Mouse (Mus musculus): ENCODE results near the gene Mvb12a. TPM values are rescaled to one million over a fixed set of nuclear protein-coding genes. Genes with fewer than 3 reads are reported as not detected.

Mvb12a gene
- polyA plus RNA-seq, 1 experiment from 2014 or later, result 62.3 TPM

DNA sequence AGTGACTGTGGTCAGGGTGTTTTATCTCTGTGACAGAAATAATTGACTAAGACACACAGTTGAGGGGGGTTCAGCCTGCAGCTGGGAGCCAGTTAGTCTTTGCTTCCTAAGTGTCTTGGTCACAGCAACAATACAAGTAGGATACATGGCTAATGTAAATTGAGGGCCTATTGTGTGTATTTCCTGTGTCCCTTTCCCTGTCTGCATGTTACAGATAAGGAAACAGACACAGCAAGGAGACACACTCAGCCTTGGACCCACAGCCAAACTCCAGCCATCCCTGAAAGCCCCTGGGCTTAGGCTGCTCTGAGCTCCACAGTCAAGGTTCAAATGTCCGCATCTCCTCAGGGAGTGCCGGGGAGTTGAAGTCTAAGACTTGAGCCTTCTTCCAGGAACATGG, 11.9 kb downstream of the Mvb12a start:
- Histone ChIP-seq H3K27ac (no peak overlapping the region), H3K27me3 (peaks cover 45% of the 10 kb centered on the region), H3K36me3 (no peaks in the 10 kb centered on the region), H3K4me2 (replicated peaks) (no peak overlapping the region), H3K4me1 (replicated peaks) (peaks cover 7% of the 10 kb centered on the region), H3K4me3 (replicated peaks) (no peak overlapping the region), H3K9ac (replicated peaks) (no peak overlapping the region), H3K9me3 (no peaks in the 10 kb centered on the region)
- WGBS, result 89% methylated on average over 2 of the region's 2 CpGs
- no peak for ATAC-seq

DNA sequence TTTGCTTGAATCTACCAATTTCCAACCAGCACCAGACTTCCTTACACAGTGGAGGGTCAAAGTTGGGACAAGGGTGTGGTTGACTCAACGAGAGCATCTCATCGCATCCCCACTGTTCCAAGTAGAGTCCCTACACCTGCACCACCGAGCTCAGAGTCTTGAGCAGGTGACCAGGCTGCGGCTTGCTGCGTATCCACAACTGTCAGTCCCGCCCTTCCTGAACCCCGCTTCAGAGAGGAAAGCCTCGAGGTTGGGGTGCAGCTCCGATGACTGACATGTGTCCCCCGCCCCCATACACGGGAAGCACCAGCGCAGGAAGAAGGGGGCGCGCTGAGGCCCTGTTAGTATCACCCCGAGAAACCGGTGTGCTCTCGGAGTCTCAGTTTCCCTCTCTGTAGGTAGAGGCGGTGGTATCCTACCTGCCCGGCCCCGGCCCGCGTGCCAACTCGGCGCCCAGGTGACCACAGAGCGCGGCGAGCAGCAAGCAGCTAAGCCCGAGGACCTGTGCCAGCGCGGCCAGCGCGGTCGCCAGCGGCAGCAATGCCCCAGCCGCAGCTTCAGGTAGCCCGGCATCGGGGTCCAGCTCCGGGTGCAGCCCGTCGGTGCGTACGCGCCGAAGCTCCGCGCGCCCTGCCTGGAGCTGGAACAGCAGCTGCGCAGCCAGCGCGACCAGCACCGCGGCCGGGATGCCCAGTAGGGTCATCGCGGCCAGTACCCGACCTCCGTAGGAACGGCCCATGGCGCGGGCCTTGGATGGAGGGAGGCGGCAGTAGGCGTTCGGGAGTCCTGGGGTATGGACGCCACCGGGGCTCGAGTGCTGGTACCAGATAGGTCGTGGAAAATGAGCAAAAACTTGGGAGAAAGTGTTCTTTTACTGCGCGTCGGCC, 15.6 kb downstream of the Mvb12a start, which contains the start of gene Tmem221:
TSS of gene Tmem221 (minus strand) at position 801 of the 887 bp plus-strand sequence.
- H3K4me2 ChIP-seq (replicated peaks), result peak within 1 kb of the TSS; percentile 39
- no peak for ATAC-seq
- no peak within 1 kb of the TSS for H3K27ac ChIP-seq
- peak within 1 kb of the TSS; percentile 23 for H3K4me3 ChIP-seq (replicated peaks)
- H3K9ac ChIP-seq (replicated peaks), result no peak within 1 kb of the TSS
- no peaks in the 10 kb centered on the region for H3K9me3 ChIP-seq
- H3K36me3 ChIP-seq, result no peaks in the 10 kb centered on the region
- peaks cover 14% of the 10 kb centered on the region for H3K4me1 ChIP-seq (replicated peaks)
- peaks cover 81% of the 10 kb centered on the region for H3K27me3 ChIP-seq
- 4% methylated on average over 70 of the region's 70 CpGs for WGBS

GRCm38 (mm10) chr8:71558958-71559690, 16.4 kb downstream of the Mvb12a start:
- Histone ChIP-seq H3K4me3 (replicated peaks) (peak overlapping the region; percentile 23), H3K4me1 (replicated peaks) (peaks cover 14% of the 10 kb centered on the region), H3K9ac (replicated peaks) (no peak overlapping the region), H3K4me2 (replicated peaks) (peak overlapping the region; percentile 39), H3K36me3 (no peaks in the 10 kb centered on the region), H3K27ac (no peak overlapping the region), H3K9me3 (peaks cover 3% of the 10 kb centered on the region; the same call in 1 of the 2 replicates), H3K27me3 (peaks cover 87% of the 10 kb centered on the region)
- no peak for ATAC-seq
- WGBS, result 2% methylated on average over 24 of the region's 24 CpGs

- H3K36me3 ChIP-seq, result no peaks in the 10 kb centered on the region
- H3K4me2 ChIP-seq (replicated peaks), result no peak overlapping the region
- H3K27ac ChIP-seq, result no peak overlapping the region
- 80% methylated on average over 3 of the region's 3 CpGs for WGBS
- H3K4me3 ChIP-seq (replicated peaks), result no peak overlapping the region
- H3K9me3 ChIP-seq, result peaks cover 4% of the 10 kb centered on the region; the same call in 1 of the 2 replicates
- peaks cover 88% of the 10 kb centered on the region for H3K27me3 ChIP-seq
- no peak overlapping the region for H3K9ac ChIP-seq (replicated peaks)
- peaks cover 14% of the 10 kb centered on the region for H3K4me1 ChIP-seq (replicated peaks)
- no peak for ATAC-seq
Measured at GRCm38 (mm10) chr8:71560071-71560470, 17.3 kb downstream of the Mvb12a start.

- Histone ChIP-seq H3K36me3 (no peaks in the 10 kb centered on the region), H3K9me3 (peaks cover 4% of the 10 kb centered on the region; the same call in 1 of the 2 replicates), H3K4me3 (replicated peaks) (no peak overlapping the region), H3K4me2 (replicated peaks) (no peak overlapping the region), H3K27me3 (peaks cover 82% of the 10 kb centered on the region), H3K4me1 (replicated peaks) (peaks cover 14% of the 10 kb centered on the region), H3K9ac (replicated peaks) (no peak overlapping the region), H3K27ac (no peak overlapping the region)
- ATAC-seq, result no peak
- 87% methylated on average over 5 of the region's 5 CpGs for WGBS
Measured at GRCm38 (mm10) chr8:71560765-71561164, 18.0 kb downstream of the Mvb12a start.

DNA sequence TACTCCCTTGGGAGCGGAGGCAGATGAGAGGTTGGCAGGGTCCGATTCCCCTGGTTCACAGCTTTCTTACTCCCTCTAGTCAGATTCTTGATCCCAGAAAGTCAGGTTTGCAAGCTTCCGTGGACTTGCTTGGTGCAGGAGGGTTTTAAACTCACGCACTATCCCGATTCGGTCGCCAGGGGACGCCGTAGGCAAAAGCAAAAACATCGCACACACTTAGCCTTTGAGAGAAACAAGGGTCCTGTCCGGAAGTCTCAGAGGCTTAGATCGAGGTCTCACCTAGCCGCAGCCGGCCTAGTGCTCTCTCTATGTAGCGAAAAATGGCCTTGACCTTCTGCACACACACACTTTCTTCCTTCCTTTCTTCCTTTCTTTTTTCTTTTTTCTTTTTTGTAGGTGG, 18.7 kb downstream of the Mvb12a start:
- H3K4me1 ChIP-seq (replicated peaks), result peaks cover 14% of the 10 kb centered on the region
- peaks cover 76% of the 10 kb centered on the region for H3K27me3 ChIP-seq
- peaks cover 4% of the 10 kb centered on the region; the same call in 1 of the 2 replicates for H3K9me3 ChIP-seq
- no peak overlapping the region for H3K9ac ChIP-seq (replicated peaks)
- 4% methylated on average over 15 of the region's 15 CpGs for WGBS
- no peak overlapping the region for H3K4me2 ChIP-seq (replicated peaks)
- H3K27ac ChIP-seq, result no peak overlapping the region
- no peak for ATAC-seq
- no peak overlapping the region for H3K4me3 ChIP-seq (replicated peaks)
- no peaks in the 10 kb centered on the region for H3K36me3 ChIP-seq

- H3K4me2 ChIP-seq (replicated peaks), result peak overlapping the region; percentile 43
- peaks cover 70% of the 10 kb centered on the region for H3K27me3 ChIP-seq
- WGBS, result 2% methylated on average over 33 of the region's 33 CpGs
- ATAC-seq, result peak; percentile 67
- no peak overlapping the region; the same call in 1 of the 2 replicates for H3K9ac ChIP-seq (replicated peaks)
- H3K4me3 ChIP-seq (replicated peaks), result peak overlapping the region; percentile 28
- H3K4me1 ChIP-seq (replicated peaks), result peaks cover 14% of the 10 kb centered on the region
- H3K27ac ChIP-seq, result no peak overlapping the region
- H3K36me3 ChIP-seq, result no peaks in the 10 kb centered on the region
- peaks cover 4% of the 10 kb centered on the region; the same call in 1 of the 2 replicates for H3K9me3 ChIP-seq
Measured at GRCm38 (mm10) chr8:71562751-71563150, 20.0 kb downstream of the Mvb12a start.

DNA sequence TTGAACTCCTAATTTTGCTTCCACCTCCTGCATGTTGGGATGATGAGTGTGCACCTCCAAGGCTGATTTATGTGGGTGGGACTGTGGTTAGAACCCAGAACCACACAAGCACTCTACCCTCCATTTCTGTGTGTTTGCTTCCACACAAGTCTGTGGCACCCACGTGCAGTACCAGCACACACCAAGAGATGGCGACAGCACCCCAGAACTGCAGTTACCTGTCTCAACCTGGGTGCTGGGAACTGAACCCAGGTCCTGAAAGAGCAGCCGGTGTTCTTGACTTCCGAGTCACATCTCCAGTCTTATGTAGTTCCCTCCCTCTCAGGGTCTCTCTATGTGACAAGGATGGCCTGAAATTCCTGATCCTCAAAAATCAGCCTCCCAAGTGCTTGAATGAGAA, 21.3 kb downstream of the Mvb12a start:
- WGBS, result 90% methylated on average over 4 of the region's 4 CpGs
- Histone ChIP-seq H3K36me3 (no peaks in the 10 kb centered on the region), H3K27me3 (peaks cover 69% of the 10 kb centered on the region), H3K4me3 (replicated peaks) (no peak overlapping the region), H3K4me2 (replicated peaks) (no peak overlapping the region), H3K4me1 (replicated peaks) (peaks cover 13% of the 10 kb centered on the region), H3K9me3 (peaks cover 4% of the 10 kb centered on the region; the same call in 1 of the 2 replicates), H3K27ac (no peak overlapping the region), H3K9ac (replicated peaks) (no peak overlapping the region)
- no peak for ATAC-seq

GRCm38 (mm10) chr8:71566501-71566900, 23.8 kb downstream of the Mvb12a start, which contains the start of gene Nxnl1:
TSS of gene Nxnl1 (minus strand) at chr8:71566601.
- Histone ChIP-seq H3K4me1 (replicated peaks) (peaks cover 28% of the 10 kb centered on the region), H3K9me3 (peaks cover 4% of the 10 kb centered on the region; the same call in 1 of the 2 replicates), H3K27me3 (peaks cover 45% of the 10 kb centered on the region), H3K4me2 (replicated peaks) (no peak within 1 kb of the TSS), H3K9ac (replicated peaks) (no peak within 1 kb of the TSS), H3K4me3 (replicated peaks) (no peak within 1 kb of the TSS), H3K36me3 (no peaks in the 10 kb centered on the region), H3K27ac (no peak within 1 kb of the TSS)
- WGBS, result 49% methylated on average over 3 of the region's 3 CpGs
- no peak for ATAC-seq

DNA sequence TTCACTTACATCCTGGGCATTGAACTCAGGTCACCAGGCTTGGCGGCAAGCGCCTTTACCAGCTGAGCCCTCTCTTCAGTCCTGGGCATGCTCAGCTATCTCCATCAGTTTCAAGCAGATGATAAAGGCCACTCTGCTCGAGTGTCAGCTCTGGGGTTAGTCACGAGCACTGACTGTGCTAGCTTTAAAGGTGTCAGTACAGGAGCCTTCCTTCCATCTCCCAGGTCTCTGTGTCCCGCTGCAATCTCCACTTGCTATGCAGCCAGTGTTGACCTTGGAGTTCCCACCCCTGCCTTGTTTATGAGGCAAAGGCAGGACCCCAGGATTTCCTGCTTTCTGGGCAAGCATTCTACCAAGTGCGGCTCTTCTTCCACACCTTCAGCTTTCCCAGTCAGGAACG, 24.9 kb downstream of the Mvb12a start:
- Histone ChIP-seq H3K9ac (replicated peaks) (no peak overlapping the region), H3K27me3 (peaks cover 34% of the 10 kb centered on the region), H3K27ac (no peak overlapping the region), H3K4me3 (replicated peaks) (no peak overlapping the region), H3K4me1 (replicated peaks) (peaks cover 36% of the 10 kb centered on the region), H3K4me2 (replicated peaks) (no peak overlapping the region), H3K9me3 (peaks cover 4% of the 10 kb centered on the region; the same call in 1 of the 2 replicates), H3K36me3 (no peaks in the 10 kb centered on the region)
- WGBS, result 79% methylated on average over 7 of the region's 7 CpGs
- ATAC-seq, result no peak

DNA sequence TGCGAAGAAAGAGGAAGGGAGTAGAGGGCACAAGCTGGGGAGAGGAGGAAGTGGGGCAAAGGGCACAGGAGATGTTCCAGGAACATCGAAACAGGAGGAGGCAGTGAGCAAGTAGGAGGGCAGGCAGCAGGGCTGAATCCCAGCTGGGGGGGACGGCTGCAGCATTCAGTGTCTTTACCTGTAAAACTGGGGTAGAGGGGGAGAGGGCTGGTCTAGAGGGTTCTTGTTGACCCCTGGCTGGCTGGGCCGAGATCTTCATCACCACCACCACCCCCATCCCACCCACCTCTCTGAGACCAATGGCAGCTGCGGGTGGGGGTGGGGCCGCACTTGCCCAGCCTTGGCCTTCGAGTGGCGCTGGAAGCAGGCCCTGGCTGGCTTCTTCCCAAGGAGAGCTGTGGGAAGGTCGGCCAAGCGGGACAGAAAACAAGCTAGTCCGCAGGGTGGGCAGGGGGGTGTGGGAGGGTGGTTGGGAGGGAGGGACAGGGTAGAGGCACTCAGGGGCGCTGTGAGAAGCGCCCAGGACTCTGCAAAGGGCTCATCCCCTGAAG, 25.7 kb downstream of the Mvb12a start, which contains the start of gene Slc27a1:
TSS of gene Slc27a1 (plus strand) at position 496 of the 551 bp plus-strand sequence.
- peak within 1 kb of the TSS; percentile 78 for H3K9ac ChIP-seq (replicated peaks)
- peaks cover 25% of the 10 kb centered on the region for H3K27me3 ChIP-seq
- H3K4me3 ChIP-seq (replicated peaks), result peak within 1 kb of the TSS; percentile 68
- ATAC-seq, result peak; percentile 3; the same call in 1 of the 2 replicates
- H3K4me1 ChIP-seq (replicated peaks), result peaks cover 40% of the 10 kb centered on the region
- 11% methylated on average over 13 of the region's 13 CpGs for WGBS
- H3K9me3 ChIP-seq, result peaks cover 4% of the 10 kb centered on the region; the same call in 1 of the 2 replicates
- H3K36me3 ChIP-seq, result no peaks in the 10 kb centered on the region
- H3K4me2 ChIP-seq (replicated peaks), result peak within 1 kb of the TSS; percentile 82
- peak within 1 kb of the TSS; percentile 80 for H3K27ac ChIP-seq

All from midbrain, embryonic 13.5 days (tissue).